17 mouse cellular contexts compared by ENCODE assay signal in the genomic region with DNA sequence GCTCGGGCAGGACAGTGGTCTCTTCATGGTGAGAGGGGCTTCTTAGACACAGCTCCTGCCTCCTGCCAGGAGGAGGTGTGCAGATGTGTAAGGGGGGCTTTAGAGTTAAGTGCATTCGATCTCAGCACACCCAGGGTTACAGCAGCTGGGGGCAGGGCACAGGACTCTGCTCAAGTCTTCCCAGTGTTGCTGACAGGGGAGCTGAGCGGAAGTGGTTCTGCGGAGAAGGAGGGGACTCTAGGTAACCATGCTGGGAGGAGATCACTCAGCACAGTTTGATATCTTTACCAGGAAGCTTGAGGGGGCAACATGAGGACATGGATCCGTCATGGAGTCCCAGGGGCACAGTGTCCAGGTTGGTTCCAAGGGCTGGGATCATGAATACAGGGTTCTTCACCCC. TPM values are rescaled to one million over a fixed set of nuclear protein-coding genes. Genes with fewer than 3 reads are reported as not detected.
A peak's percentile ranks its signal among the peaks of the same experiment; 100 is the strongest.
DNase-seq lines count a peak whose midpoint lies in the region; ATAC-seq lines count a peak whose summit lies in the region.
"Had no signal": no experiment of that assay in that cellular context is flagged by ENCODE, and none has a peak within 500 bp of the region (broad histone marks: within the 10 kb centered on the region; RNA-seq: fewer than 3 reads in every experiment).

No protein-coding gene starts in this region.

- DNase-seq in lung, postnatal 4 days, result no peak
- peak; percentile 44 for DNase-seq in naive thymus-derived CD4-positive, alpha-beta T cell, adult 2 months (ENCODE audit: low read depth)
- DNase-seq in thymus, postnatal 36 days, result peak; percentile 44 to 65
- DNase-seq in layer of hippocampus, adult 9-10 months (ENCODE audit: low spot score), result no peak
- DNase-seq in spleen, postnatal 10 days (ENCODE audit: low spot score in 2 of 2), result no peak
- DNase-seq: adrenal gland, adult 2 months; cerebellum, adult 11-12 months; cerebellum, postnatal 25 days; heart, adult 11 months; kidney, postnatal 14 days; right cerebral cortex, postnatal 4 days had no signal

- H3K27me3 ChIP-seq in lung, embryonic 16.5 days (ENCODE audit: control insufficient read depth, insufficient read depth, low read depth, low read length), result no peaks in the 10 kb centered on the region
- H3K27me3 ChIP-seq: heart, embryonic 15.5 days had no signal

- peak overlapping the region; percentile 22; the same call in 1 of the 2 replicates for H3K9ac ChIP-seq in lung, embryonic 16.5 days (ENCODE audit: low read length)
- H3K9ac ChIP-seq: heart, embryonic 15.5 days had no signal

- WGBS in lung, embryonic 16.5 days, result 52% methylated on average over 5 of the region's 5 CpGs

- peak overlapping the region; percentile 69 for H3K27ac ChIP-seq in lung, embryonic 16.5 days (ENCODE audit: low read length)
- H3K27ac ChIP-seq: heart, embryonic 15.5 days had no signal

- no peak overlapping the region for H3K4me2 ChIP-seq in lung, embryonic 16.5 days (ENCODE audit: low read depth, low read length)
- H3K4me2 ChIP-seq: heart, embryonic 15.5 days had no signal

- no peaks in the 10 kb centered on the region for H3K9me3 ChIP-seq in lung, embryonic 16.5 days (ENCODE audit: control insufficient read depth, low read length)
- H3K9me3 ChIP-seq: heart, embryonic 15.5 days had no signal

- no peaks in the 10 kb centered on the region for H3K36me3 ChIP-seq in lung, embryonic 16.5 days (ENCODE audit: control insufficient read depth, insufficient read depth, low read length)
- H3K36me3 ChIP-seq: G1E; heart, embryonic 15.5 days had no signal

- H3K4me3 ChIP-seq in lung, embryonic 16.5 days (ENCODE audit: low read length), result no peak overlapping the region
- H3K4me3 ChIP-seq: erythroblast, embryonic 14.5 days; heart, embryonic 15.5 days had no signal

- ATAC-seq in lung, embryonic 16.5 days (ENCODE audit: low read depth), result 0 out of 2 replicates have a peak, but pooled peaks have one; percentile 24
- peak; percentile 54 for ATAC-seq in granulocyte monocyte progenitor cell, adult 5-6 weeks (replicated peaks; ENCODE audit: poor library complexity, severe bottlenecking)
- ATAC-seq: forebrain, embryonic 16.5 days had no signal

- H3K4me1 ChIP-seq in lung, embryonic 16.5 days (replicated peaks; ENCODE audit: control insufficient read depth, insufficient read depth, low read length), result peaks cover 4% of the 10 kb centered on the region
- H3K4me1 ChIP-seq: heart, embryonic 15.5 days had no signal

RNA-seq across cellular contexts. Expression of a gene that starts 11.6 kb away (rescaled TPM):
- polyA plus RNA-seq in lung, embryonic 16.5 days (2015; fragmentation: Nextera tagmentation; extraction: Ambion mirVana), result 31.4 and 35.5 TPM in 2 replicates
- 41.3 and 44.3 TPM in 2 replicates for total RNA-seq in granulocyte monocyte progenitor cell, adult 5-6 weeks (2014; fragmentation: Nextera tagmentation)
- total RNA-seq in granulocyte monocyte progenitor cell, adult 5-6 weeks (2017), result 41.6 and 43.7 TPM in 2 replicates
- total RNA-seq: G1E had no signal
- polyA plus RNA-seq: G1E had no signal

Comparison
In these comparisons a context has a peak if more than half of its experiments do, and no peak if none do; other contexts are left out.
1. DNase-seq: peak in naive thymus-derived CD4-positive, alpha-beta T cell, adult 2 months (single experiment) and thymus, postnatal 36 days (2 of 2); none in lung, postnatal 4 days (0 of 2), layer of hippocampus, adult 9-10 months (single experiment) and spleen, postnatal 10 days (0 of 2).